Mouse (Mus musculus): ENCODE data around the gene Nudt4. TPM values are rescaled to one million over a fixed set of nuclear protein-coding genes. Genes with fewer than 3 reads are reported as not detected.

The Nudt4 gene
- polyA plus RNA-seq, 1 experiment: 36.8 TPM

- H3K79me2 ChIP-seq (ENCODE audit: control insufficient read depth, insufficient read depth): no peaks in the 10 kb centered on the region
- no peak overlapping the region for H3K4me3 ChIP-seq
- H3ac ChIP-seq (ENCODE audit: control insufficient read depth, insufficient read length): no peak overlapping the region
- H3K36me3 ChIP-seq (ENCODE audit: control insufficient read depth, insufficient read depth): no peaks in the 10 kb centered on the region
- no peaks in the 10 kb centered on the region for H3K27me3 ChIP-seq (ENCODE audit: control insufficient read depth, insufficient read depth, insufficient read length)
- no peak for TF ChIP-seq REST (IDR thresholded peaks at IDR 0.05; ENCODE audit: insufficient read depth, insufficient read length)
- no peak for TF ChIP-seq TCF12 (IDR thresholded peaks at IDR 0.05; ENCODE audit: insufficient read depth, poor library complexity, severe bottlenecking)
- TF ChIP-seq USF1 (IDR thresholded peaks at IDR 0.05; ENCODE audit: low read depth): no peak
- TF ChIP-seq SRF (IDR thresholded peaks at IDR 0.05; ENCODE audit: control insufficient read depth, insufficient read length, low read depth): no peak
- no peak for TF ChIP-seq MYOG (IDR thresholded peaks at IDR 0.05; ENCODE audit: control insufficient read depth in 1 of 3, insufficient read depth in 1 of 3, insufficient read length in 2 of 3, low read depth in 2 of 3)
- TF ChIP-seq CEBPB (IDR thresholded peaks at IDR 0.05; ENCODE audit: insufficient read depth, poor library complexity, severe bottlenecking): no peak
- no peak for TF ChIP-seq POLR2A (IDR thresholded peaks at IDR 0.05; ENCODE audit: insufficient read length, low read depth)
- no peak for TF ChIP-seq MYOD1 (IDR thresholded peaks at IDR 0.05; ENCODE audit: control insufficient read depth in 1 of 3, insufficient read length in 2 of 3, low read depth in 2 of 3)
- H3K4me2 ChIP-seq (ENCODE audit: low read depth): no peak overlapping the region
Observed at GRCm38 (mm10) chr10:95574994-95575393, 11.0 kb upstream of the Nudt4 start.

GRCm38 (mm10) chr10:95569441-95569840, 5.5 kb upstream of the Nudt4 start:
- TF ChIP-seq MAX (IDR thresholded peaks at IDR 0.05; ENCODE audit: low read depth) (no peak), USF1 (IDR thresholded peaks at IDR 0.05; ENCODE audit: low read depth) (no peak)
- Histone ChIP-seq H3ac (ENCODE audit: control insufficient read depth, insufficient read length) (no peak overlapping the region), H3K4me3 (no peak overlapping the region), H3K4me2 (ENCODE audit: low read depth) (no peak overlapping the region), H3K27me3 (ENCODE audit: control insufficient read depth, insufficient read depth, insufficient read length) (no peaks in the 10 kb centered on the region), H3K36me3 (ENCODE audit: control insufficient read depth, insufficient read depth) (no peaks in the 10 kb centered on the region), H3K79me2 (ENCODE audit: control insufficient read depth, insufficient read depth) (no peaks in the 10 kb centered on the region)

GRCm38 (mm10) chr10:95568016-95568415, 4.1 kb upstream of the Nudt4 start:
- TF ChIP-seq MYOG (IDR thresholded peaks at IDR 0.05; ENCODE audit: control insufficient read depth in 1 of 3, insufficient read depth in 1 of 3, insufficient read length in 2 of 3, low read depth in 2 of 3) (no peak), POLR2AphosphoS2 (IDR thresholded peaks at IDR 0.05; ENCODE audit: insufficient read length, low read depth) (no peak), TCF3 (IDR thresholded peaks at IDR 0.05; ENCODE audit: insufficient read length, low read depth) (no peak), SRF (IDR thresholded peaks at IDR 0.05; ENCODE audit: control insufficient read depth, insufficient read length, low read depth) (no peak), MYOD1 (IDR thresholded peaks at IDR 0.05; ENCODE audit: control insufficient read depth in 1 of 3, insufficient read length in 2 of 3, low read depth in 2 of 3) (peak in 2 of 3 experiments; percentile 29 to 65), USF1 (IDR thresholded peaks at IDR 0.05; ENCODE audit: low read depth) (no peak)
- Histone ChIP-seq H3ac (ENCODE audit: control insufficient read depth, insufficient read length) (no peak overlapping the region), H3K4me3 (no peak overlapping the region), H3K79me2 (ENCODE audit: control insufficient read depth, insufficient read depth) (peaks cover 5% of the 10 kb centered on the region), H3K4me2 (ENCODE audit: low read depth) (peak overlapping the region; percentile 30), H3K27me3 (ENCODE audit: control insufficient read depth, insufficient read depth, insufficient read length) (no peaks in the 10 kb centered on the region), H3K36me3 (ENCODE audit: control insufficient read depth, insufficient read depth) (no peaks in the 10 kb centered on the region)

- H3K4me2 ChIP-seq (ENCODE audit: low read depth): peak overlapping the region; percentile 30
- H3ac ChIP-seq (ENCODE audit: control insufficient read depth, insufficient read length): no peak overlapping the region
- H3K36me3 ChIP-seq (ENCODE audit: control insufficient read depth, insufficient read depth): no peaks in the 10 kb centered on the region
- H3K27me3 ChIP-seq (ENCODE audit: control insufficient read depth, insufficient read depth, insufficient read length): no peaks in the 10 kb centered on the region
- H3K4me3 ChIP-seq: no peak overlapping the region
- peaks cover 10% of the 10 kb centered on the region for H3K79me2 ChIP-seq (ENCODE audit: control insufficient read depth, insufficient read depth)
- TF ChIP-seq POLR2AphosphoS2 (IDR thresholded peaks at IDR 0.05; ENCODE audit: insufficient read length, low read depth) (no peak), CEBPB (IDR thresholded peaks at IDR 0.05; ENCODE audit: insufficient read depth, poor library complexity, severe bottlenecking) (no peak), SRF (IDR thresholded peaks at IDR 0.05; ENCODE audit: control insufficient read depth, insufficient read length, low read depth) (no peak), TCF12 (IDR thresholded peaks at IDR 0.05; ENCODE audit: insufficient read depth, poor library complexity, severe bottlenecking) (no peak), MYOD1 (IDR thresholded peaks at IDR 0.05; ENCODE audit: control insufficient read depth in 1 of 3, insufficient read length in 2 of 3, low read depth in 2 of 3) (no peak), MAX (IDR thresholded peaks at IDR 0.05; ENCODE audit: low read depth) (no peak), TCF3 (IDR thresholded peaks at IDR 0.05; ENCODE audit: insufficient read length, low read depth) (no peak), MYOG (IDR thresholded peaks at IDR 0.05; ENCODE audit: control insufficient read depth in 1 of 3, insufficient read depth in 1 of 3, insufficient read length in 2 of 3, low read depth in 2 of 3) (no peak), POLR2A (IDR thresholded peaks at IDR 0.05; ENCODE audit: insufficient read length, low read depth) (no peak), E2F4 (IDR thresholded peaks at IDR 0.05; ENCODE audit: insufficient read depth) (no peak), USF1 (IDR thresholded peaks at IDR 0.05; ENCODE audit: low read depth) (no peak), REST (IDR thresholded peaks at IDR 0.05; ENCODE audit: insufficient read depth, insufficient read length) (no peak)
Observed at GRCm38 (mm10) chr10:95567550-95567949, 3.6 kb upstream of the Nudt4 start.

GRCm38 (mm10) chr10:95566786-95567185, 2.8 kb upstream of the Nudt4 start:
- TF ChIP-seq POLR2AphosphoS2 (IDR thresholded peaks at IDR 0.05; ENCODE audit: insufficient read length, low read depth) (no peak), REST (IDR thresholded peaks at IDR 0.05; ENCODE audit: insufficient read depth, insufficient read length) (no peak), SRF (IDR thresholded peaks at IDR 0.05; ENCODE audit: control insufficient read depth, insufficient read length, low read depth) (no peak), MYOG (IDR thresholded peaks at IDR 0.05; ENCODE audit: control insufficient read depth in 1 of 3, insufficient read depth in 1 of 3, insufficient read length in 2 of 3, low read depth in 2 of 3) (no peak), TCF3 (IDR thresholded peaks at IDR 0.05; ENCODE audit: insufficient read length, low read depth) (no peak), USF1 (IDR thresholded peaks at IDR 0.05; ENCODE audit: low read depth) (no peak), POLR2A (IDR thresholded peaks at IDR 0.05; ENCODE audit: insufficient read length, low read depth) (no peak), CEBPB (IDR thresholded peaks at IDR 0.05; ENCODE audit: insufficient read depth, poor library complexity, severe bottlenecking) (no peak), TCF12 (IDR thresholded peaks at IDR 0.05; ENCODE audit: insufficient read depth, poor library complexity, severe bottlenecking) (no peak), E2F4 (IDR thresholded peaks at IDR 0.05; ENCODE audit: insufficient read depth) (no peak), MAX (IDR thresholded peaks at IDR 0.05; ENCODE audit: low read depth) (no peak), MYOD1 (IDR thresholded peaks at IDR 0.05; ENCODE audit: control insufficient read depth in 1 of 3, insufficient read length in 2 of 3, low read depth in 2 of 3) (no peak)
- Histone ChIP-seq H3K4me3 (no peak overlapping the region), H3K36me3 (ENCODE audit: control insufficient read depth, insufficient read depth) (no peaks in the 10 kb centered on the region), H3K27me3 (ENCODE audit: control insufficient read depth, insufficient read depth, insufficient read length) (no peaks in the 10 kb centered on the region), H3K79me2 (ENCODE audit: control insufficient read depth, insufficient read depth) (peaks cover 17% of the 10 kb centered on the region), H3ac (ENCODE audit: control insufficient read depth, insufficient read length) (no peak overlapping the region), H3K4me2 (ENCODE audit: low read depth) (no peak overlapping the region)

All from myocyte (in vitro differentiated cells).